Mouse (Mus musculus): ENCODE measurements around the gene Slc23a3. TPM values are rescaled to one million over a fixed set of nuclear protein-coding genes. Genes with fewer than 3 reads are reported as not detected.

Slc23a3 gene
- total and polyA plus RNA-seq, 3 experiments: not detected

- TF ChIP-seq ZC3H11A (IDR thresholded peaks at IDR 0.05; ENCODE audit: low read depth, low read length): 0 out of 2 replicates have a peak, but pooled peaks have one; percentile 29
- peak; percentile 72; the same call in 1 of the 2 replicates for TF ChIP-seq KAT2A (IDR thresholded peaks at IDR 0.05; ENCODE audit: insufficient replicate concordance, low read length)
- peak; percentile 94 for TF ChIP-seq NRF1 (IDR thresholded peaks at IDR 0.05; ENCODE audit: low read depth, low read length)
- no peak for TF ChIP-seq USF2 (conservative IDR thresholded peaks at IDR 0.05; ENCODE audit: low read depth, low read length)
- TF ChIP-seq ELF1 (IDR thresholded peaks at IDR 0.05; ENCODE audit: low read depth, low read length): peak; percentile 54; the same call in 1 of the 2 replicates
- no peak for TF ChIP-seq GABPA (IDR thresholded peaks at IDR 0.05; ENCODE audit: insufficient replicate concordance, low read depth, low read length)
- no peak for TF ChIP-seq EP300 (IDR thresholded peaks at IDR 0.05; ENCODE audit: low read length)
- peak; percentile 83 for TF ChIP-seq MYC (IDR thresholded peaks at IDR 0.05; ENCODE audit: low read depth, low read length)
- TF ChIP-seq CTCF (conservative IDR thresholded peaks at IDR 0.05 in 1 of 2, IDR thresholded peaks at IDR 0.05 in 1 of 2; ENCODE audit: low read depth in 2 of 2, low read length in 2 of 2): peak; percentile 86 to 94
- peak; percentile 87; the same call in 1 of the 2 replicates for TF ChIP-seq MAZ (IDR thresholded peaks at IDR 0.05; ENCODE audit: low read depth, low read length)
- peak; percentile 36; the same call in 1 of the 2 replicates for TF ChIP-seq ETS1 (conservative IDR thresholded peaks at IDR 0.05; ENCODE audit: low read depth, low read length)
- no peak for TF ChIP-seq JUND (conservative IDR thresholded peaks at IDR 0.05; ENCODE audit: low read depth, low read length)
- TF ChIP-seq RAD21 (IDR thresholded peaks at IDR 0.05; ENCODE audit: low read depth, low read length): peak; percentile 91
- TF ChIP-seq POLR2AphosphoS2 (IDR thresholded peaks at IDR 0.05; ENCODE audit: low read depth, low read length): no peak
- peak; percentile 79 for TF ChIP-seq POLR2A (IDR thresholded peaks at IDR 0.05; ENCODE audit: low read depth, low read length)
Measured at GRCm38 (mm10) chr1:75124346-75125321, 9.1 kb downstream of the Slc23a3 start, which contains the start of gene Nhej1 (continued).

DNA sequence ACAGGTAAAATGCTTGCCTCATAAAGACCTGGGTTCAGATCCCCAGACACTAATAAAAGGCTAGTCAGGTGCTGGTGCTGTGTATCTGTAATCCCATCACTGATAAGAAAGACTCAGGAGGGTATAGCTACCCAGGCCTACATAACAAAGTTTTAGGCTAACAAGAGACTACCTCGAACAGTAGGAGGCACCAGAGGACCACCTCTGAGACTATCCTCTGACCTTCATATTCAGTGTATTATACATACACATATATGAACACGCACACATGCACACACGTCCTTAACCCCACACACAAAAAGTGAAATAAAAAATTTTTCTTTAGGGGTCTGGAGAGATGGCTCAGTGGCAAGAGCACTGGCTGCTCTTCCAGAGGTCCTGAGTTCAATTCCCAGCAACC lies 11.5 kb downstream of the Slc23a3 start:
- no peak overlapping the region for H3K27ac ChIP-seq (ENCODE audit: insufficient read depth, low read depth)
- no peaks in the 10 kb centered on the region for H3K79me2 ChIP-seq (replicated peaks; ENCODE audit: control insufficient read depth, extremely low read depth, insufficient read depth, poor library complexity, severe bottlenecking)
- H3K9ac ChIP-seq (ENCODE audit: insufficient read depth, low read depth): no peak overlapping the region
- TF ChIP-seq TBP (conservative IDR thresholded peaks at IDR 0.05; ENCODE audit: low read depth, low read length) (no peak), RAD21 (IDR thresholded peaks at IDR 0.05; ENCODE audit: low read depth, low read length) (peak; percentile 74), SMC3 (IDR thresholded peaks at IDR 0.05; ENCODE audit: low read depth, low read length) (peak; percentile 48), CTCF (conservative IDR thresholded peaks at IDR 0.05 in 1 of 2, IDR thresholded peaks at IDR 0.05 in 1 of 2; ENCODE audit: low read depth in 2 of 2, low read length in 2 of 2) (peak; percentile 34 to 71; a peak in 3 of 4 replicates), MYC (IDR thresholded peaks at IDR 0.05; ENCODE audit: low read depth, low read length) (0 out of 2 replicates have a peak, but pooled peaks have one; percentile 28)
- dilution Hi-C loops (cut with MboI; ENCODE audit: extremely low pct_ligation_motif_present, extremely low pct_unique_long_range_greater_than_20kb, low sequenced_read_pairs): no loop called here
- peaks cover 9 to 16% of the 10 kb centered on the region in 2 experiments for H3K4me1 ChIP-seq (ENCODE audit: control insufficient read depth in 1 of 2, insufficient read depth in 2 of 2)
- H3K4me3 ChIP-seq (replicated peaks in 1 of 3; ENCODE audit: low read depth in 2 of 3, low read length in 2 of 3, poor library complexity in 1 of 3): no peak overlapping the region
- H3K36me3 ChIP-seq (replicated peaks in 1 of 2; ENCODE audit: control insufficient read depth in 1 of 2, insufficient read depth in 1 of 2, low read length in 1 of 2): no peaks in the 10 kb centered on the region
- H3K9me3 ChIP-seq (replicated peaks; ENCODE audit: low read length): no peaks in the 10 kb centered on the region
- H3K27me3 ChIP-seq (replicated peaks): no peaks in the 10 kb centered on the region
- H3K4me2 ChIP-seq (ENCODE audit: insufficient read depth, low read depth, poor library complexity, severe bottlenecking): no peak overlapping the region
- in situ Hi-C loops (cut with MboI; ENCODE audit: low pct_ligation_motif_present, low pct_unique_long_range_greater_than_20kb, low sequenced_read_pairs): no loop called here
- no peak for DNase-seq (ENCODE audit: extremely low read depth)

Other genes starting within 250 kb of the Slc23a3 start
Only the 20 nearest of the 21 such genes appear.
- 0.55 TPM in 1 of 2 replicates, not detected in the other for gene Cryba2, start 240.7 kb downstream of the Slc23a3 start, total RNA-seq (2012; rRNA removed)
- gene Cryba2, start 240.7 kb downstream of the Slc23a3 start, total RNA-seq (2014; rRNA removed): not detected in 2 replicates
- gene Cryba2, start 240.7 kb downstream of the Slc23a3 start, polyA plus RNA-seq (2012; ENCODE audit: insufficient read length, low read depth): 0.30 and 0.78 TPM in 2 replicates
- not detected in 2 replicates for gene Cfap65, start 198.3 kb downstream of the Slc23a3 start, total RNA-seq (2012; rRNA removed)
- gene Cfap65, start 198.3 kb downstream of the Slc23a3 start, total RNA-seq (2014; rRNA removed): 0.04 TPM in 1 of 2 replicates, not detected in the other
- gene Cfap65, start 198.3 kb downstream of the Slc23a3 start, polyA plus RNA-seq (2012; ENCODE audit: insufficient read length, low read depth): not detected in 2 replicates
- gene Ihh, start 182.2 kb downstream of the Slc23a3 start, total RNA-seq (2012; rRNA removed): not detected in 2 replicates
- gene Ihh, start 182.2 kb downstream of the Slc23a3 start, total RNA-seq (2014; rRNA removed): not detected in 2 replicates
- gene Ihh, start 182.2 kb downstream of the Slc23a3 start, polyA plus RNA-seq (2012; ENCODE audit: insufficient read length, low read depth): not detected in 2 replicates
- gene Nhej1, start 8.7 kb downstream of the Slc23a3 start, total RNA-seq (2012; rRNA removed): 2.8 and 3.4 TPM in 2 replicates
- gene Nhej1, start 8.7 kb downstream of the Slc23a3 start, total RNA-seq (2014; rRNA removed): 3.7 and 4.4 TPM in 2 replicates
- gene Nhej1, start 8.7 kb downstream of the Slc23a3 start, polyA plus RNA-seq (2012; ENCODE audit: insufficient read length, low read depth): 4.0 and 4.2 TPM in 2 replicates
- gene Cnppd1, start 8.8 kb upstream of the Slc23a3 start, total RNA-seq (2012; rRNA removed): 32.2 and 47.2 TPM in 2 replicates
- gene Cnppd1, start 8.8 kb upstream of the Slc23a3 start, total RNA-seq (2014; rRNA removed): 10.9 and 12.3 TPM in 2 replicates
- 14.2 and 16.2 TPM in 2 replicates for gene Cnppd1, start 8.8 kb upstream of the Slc23a3 start, polyA plus RNA-seq (2012; ENCODE audit: insufficient read length, low read depth)
- gene Retreg2, start 8.9 kb upstream of the Slc23a3 start, total RNA-seq (2012; rRNA removed): 26.5 and 27.9 TPM in 2 replicates
- gene Retreg2, start 8.9 kb upstream of the Slc23a3 start, total RNA-seq (2014; rRNA removed): 12.8 and 14.6 TPM in 2 replicates
- 24.1 and 27.9 TPM in 2 replicates for gene Retreg2, start 8.9 kb upstream of the Slc23a3 start, polyA plus RNA-seq (2012; ENCODE audit: insufficient read length, low read depth)
- 30.5 and 40.7 TPM in 2 replicates for gene Zfand2b, start 34.8 kb upstream of the Slc23a3 start, total RNA-seq (2012; rRNA removed)
- 14.1 and 15.7 TPM in 2 replicates for gene Zfand2b, start 34.8 kb upstream of the Slc23a3 start, total RNA-seq (2014; rRNA removed)
- 19.5 and 20.9 TPM in 2 replicates for gene Zfand2b, start 34.8 kb upstream of the Slc23a3 start, polyA plus RNA-seq (2012; ENCODE audit: insufficient read length, low read depth)
- gene Abcb6, start 46.5 kb upstream of the Slc23a3 start, total RNA-seq (2012; rRNA removed): 26.0 and 29.0 TPM in 2 replicates
- gene Abcb6, start 46.5 kb upstream of the Slc23a3 start, total RNA-seq (2014; rRNA removed): 15.5 and 20.1 TPM in 2 replicates
- gene Abcb6, start 46.5 kb upstream of the Slc23a3 start, polyA plus RNA-seq (2012; ENCODE audit: insufficient read length, low read depth): 19.2 and 22.3 TPM in 2 replicates
- 13.2 and 19.6 TPM in 2 replicates for gene Ankzf1, start 58.3 kb upstream of the Slc23a3 start, total RNA-seq (2012; rRNA removed)
- gene Ankzf1, start 58.3 kb upstream of the Slc23a3 start, total RNA-seq (2014; rRNA removed): 20.4 and 21.1 TPM in 2 replicates
- gene Ankzf1, start 58.3 kb upstream of the Slc23a3 start, polyA plus RNA-seq (2012; ENCODE audit: insufficient read length, low read depth): 13.3 TPM in 2 replicates
- gene Atg9a, start 58.3 kb upstream of the Slc23a3 start, total RNA-seq (2012; rRNA removed): 9.2 and 15.6 TPM in 2 replicates
- gene Atg9a, start 58.3 kb upstream of the Slc23a3 start, total RNA-seq (2014; rRNA removed): 4.4 and 6.1 TPM in 2 replicates
- 10.1 and 12.9 TPM in 2 replicates for gene Atg9a, start 58.3 kb upstream of the Slc23a3 start, polyA plus RNA-seq (2012; ENCODE audit: insufficient read length, low read depth)
- 3.6 and 4.6 TPM in 2 replicates for gene Glb1l, start 76.9 kb upstream of the Slc23a3 start, total RNA-seq (2012; rRNA removed)
- gene Glb1l, start 76.9 kb upstream of the Slc23a3 start, total RNA-seq (2014; rRNA removed): 2.4 and 5.0 TPM in 2 replicates
- gene Glb1l, start 76.9 kb upstream of the Slc23a3 start, polyA plus RNA-seq (2012; ENCODE audit: insufficient read length, low read depth): 10.0 and 10.8 TPM in 2 replicates
- 48.6 and 64.1 TPM in 2 replicates for gene Stk16, start 76.9 kb upstream of the Slc23a3 start, total RNA-seq (2012; rRNA removed)
- gene Stk16, start 76.9 kb upstream of the Slc23a3 start, total RNA-seq (2014; rRNA removed): 58.2 and 60.6 TPM in 2 replicates
- gene Stk16, start 76.9 kb upstream of the Slc23a3 start, polyA plus RNA-seq (2012; ENCODE audit: insufficient read length, low read depth): 61.4 and 67.3 TPM in 2 replicates
- gene Tuba4a, start 86.0 kb upstream of the Slc23a3 start, total RNA-seq (2012; rRNA removed): 180 and 259 TPM in 2 replicates
- 168 and 192 TPM in 2 replicates for gene Tuba4a, start 86.0 kb upstream of the Slc23a3 start, total RNA-seq (2014; rRNA removed)
- 259 and 294 TPM in 2 replicates for gene Tuba4a, start 86.0 kb upstream of the Slc23a3 start, polyA plus RNA-seq (2012; ENCODE audit: insufficient read length, low read depth)
- 0.30 TPM in 1 of 2 replicates, not detected in the other for gene A630095N17Rik, start 98.2 kb upstream of the Slc23a3 start, total RNA-seq (2012; rRNA removed)
- gene A630095N17Rik, start 98.2 kb upstream of the Slc23a3 start, total RNA-seq (2014; rRNA removed): 0.74 and 1.4 TPM in 2 replicates
- gene A630095N17Rik, start 98.2 kb upstream of the Slc23a3 start, polyA plus RNA-seq (2012; ENCODE audit: insufficient read length, low read depth): 0.74 and 0.78 TPM in 2 replicates
- gene Dnajb2, start 102.5 kb upstream of the Slc23a3 start, total RNA-seq (2012; rRNA removed): 13.8 and 14.7 TPM in 2 replicates
- gene Dnajb2, start 102.5 kb upstream of the Slc23a3 start, total RNA-seq (2014; rRNA removed): 4.6 and 6.8 TPM in 2 replicates
- 15.2 and 15.3 TPM in 2 replicates for gene Dnajb2, start 102.5 kb upstream of the Slc23a3 start, polyA plus RNA-seq (2012; ENCODE audit: insufficient read length, low read depth)
- 0.04 TPM in 1 of 2 replicates, not detected in the other for gene Ptprn, start 130.6 kb upstream of the Slc23a3 start, total RNA-seq (2012; rRNA removed)
- not detected in 2 replicates for gene Ptprn, start 130.6 kb upstream of the Slc23a3 start, total RNA-seq (2014; rRNA removed)
- 0.16 TPM in 1 of 2 replicates, not detected in the other for gene Ptprn, start 130.6 kb upstream of the Slc23a3 start, polyA plus RNA-seq (2012; ENCODE audit: insufficient read length, low read depth)
- gene Resp18, start 144.5 kb upstream of the Slc23a3 start, total RNA-seq (2012; rRNA removed): not detected in 2 replicates
- not detected in 2 replicates for gene Resp18, start 144.5 kb upstream of the Slc23a3 start, total RNA-seq (2014; rRNA removed)
- gene Resp18, start 144.5 kb upstream of the Slc23a3 start, polyA plus RNA-seq (2012; ENCODE audit: insufficient read length, low read depth): not detected in 2 replicates
- 67.3 and 73.8 TPM in 2 replicates for gene Dnpep, start 184.1 kb upstream of the Slc23a3 start, total RNA-seq (2012; rRNA removed)
- gene Dnpep, start 184.1 kb upstream of the Slc23a3 start, total RNA-seq (2014; rRNA removed): 48.4 and 50.4 TPM in 2 replicates
- gene Dnpep, start 184.1 kb upstream of the Slc23a3 start, polyA plus RNA-seq (2012; ENCODE audit: insufficient read length, low read depth): 35.0 and 39.8 TPM in 2 replicates
- 9.1 and 9.3 TPM in 2 replicates for gene Des, start 226.4 kb upstream of the Slc23a3 start, total RNA-seq (2012; rRNA removed)
- gene Des, start 226.4 kb upstream of the Slc23a3 start, total RNA-seq (2014; rRNA removed): 10.0 and 11.7 TPM in 2 replicates
- gene Des, start 226.4 kb upstream of the Slc23a3 start, polyA plus RNA-seq (2012; ENCODE audit: insufficient read length, low read depth): 18.9 and 20.9 TPM in 2 replicates
- gene Speg, start 241.4 kb upstream of the Slc23a3 start, total RNA-seq (2012; rRNA removed): 14.2 and 18.8 TPM in 2 replicates
- 13.0 and 13.1 TPM in 2 replicates for gene Speg, start 241.4 kb upstream of the Slc23a3 start, total RNA-seq (2014; rRNA removed)
- 30.7 and 31.7 TPM in 2 replicates for gene Speg, start 241.4 kb upstream of the Slc23a3 start, polyA plus RNA-seq (2012; ENCODE audit: insufficient read length, low read depth)